Mouse (Mus musculus): ENCODE data around the gene Oas2.

- TF ChIP-seq CTCF (IDR thresholded peaks at IDR 0.05; ENCODE audit: control insufficient read depth, insufficient read depth, low read length): no peak
- TF ChIP-seq POLR2A (IDR thresholded peaks at IDR 0.05; ENCODE audit: borderline replicate concordance, control insufficient read depth, low read depth, low read length): no peak
Observed at GRCm38 (mm10) chr5:120765010-120765409, 15.4 kb upstream of the Oas2 start.

All from bone marrow, adult 2 months (tissue).